Mouse (Mus musculus) forebrain, embryonic 14.5 days (tissue): Measurements from ENCODE around the gene Hs3st3a1. TPM values are rescaled to one million over a fixed set of nuclear protein-coding genes. Genes with fewer than 3 reads are reported as not detected.

Experiments
- ATAC-seq: fragments of 200-750 bp; cut with Nextera tagmentation; 2 replicates; pipeline ENCODE4 v1.8.0; 2017; ENCODE audit warnings: mild to moderate bottlenecking, moderate library complexity
- DNase-seq: peaks from one replicate; pipeline ENCODE4 v3.0.0-alpha.2; 2015; ENCODE audit warnings: low spot score
- H3K27ac ChIP-seq: fragments of 300-500 bp; sonication (generic); 2 replicates; pipeline ENCODE4 v1.5.1; 2014; ENCODE audit warnings: low read depth, mild to moderate bottlenecking, control low read depth, low read length, moderate library complexity
- H3K27me3 ChIP-seq: fragments of 300-500 bp; sonication (generic); replicated peaks from 2 replicates; pipeline ENCODE4 v1.6.1; 2014; ENCODE audit warnings: low read length, control low read depth, mixed read lengths; ENCODE audit not compliant: control insufficient read depth, insufficient read depth
- H3K36me3 ChIP-seq: fragments of 300-500 bp; sonication (generic); 2 replicates; pipeline ENCODE4 v1.6.1; 2014; ENCODE audit warnings: low read length, control low read depth; ENCODE audit not compliant: control insufficient read depth, insufficient read depth
- H3K4me1 ChIP-seq: fragments of 300-500 bp; sonication (generic); 2 replicates; pipeline ENCODE4 v1.6.1; 2014; ENCODE audit warnings: antibody characterized with exemption, low read length, control low read depth; ENCODE audit not compliant: control insufficient read depth, insufficient read depth
- H3K4me2 ChIP-seq: fragments of 300-500 bp; sonication (generic); 2 replicates; pipeline ENCODE4 v1.6.1; 2014; ENCODE audit warnings: mild to moderate bottlenecking, control low read depth, low read length
- H3K4me3 ChIP-seq: fragments of 300-500 bp; sonication (generic); 2 replicates; pipeline ENCODE4 v1.5.1; 2014; ENCODE audit warnings: low read depth, low read length, control low read depth
- H3K9ac ChIP-seq: fragments of 300-500 bp; sonication (generic); 2 replicates; pipeline ENCODE4 v1.6.1; 2014; ENCODE audit warnings: mild to moderate bottlenecking, low read length, control low read depth, moderate library complexity
- H3K9me3 ChIP-seq: fragments of 300-500 bp; sonication (generic); replicated peaks from 2 replicates; pipeline ENCODE4 v1.6.1; 2016; ENCODE audit warnings: low read length, control low read depth, mixed read lengths; ENCODE audit not compliant: control insufficient read depth
- WGBS: fragments of 180-500 bp; shearing (Covaris S2); extraction: QIAGEN DNeasy Blood & Tissue Kit; methylation state at CpG from one replicate; pipeline ENCODE4 v1.1.7; 2014; 5-methylcytosine and 5-hydroxymethylcytosine counted together
- polyA plus RNA-seq: library from polyadenylated mRNA; unstranded; fragments of >200 nt; fragmentation: Nextera tagmentation; extraction: Ambion mirVana; gene quantifications from 2 replicates; pipeline ENCODE4 v1.2.1, GENCODE M21; 2014

Gene Hs3st3a1
- polyA plus RNA-seq, 1 experiment from 2014 or later = 0.32 TPM

DNA sequence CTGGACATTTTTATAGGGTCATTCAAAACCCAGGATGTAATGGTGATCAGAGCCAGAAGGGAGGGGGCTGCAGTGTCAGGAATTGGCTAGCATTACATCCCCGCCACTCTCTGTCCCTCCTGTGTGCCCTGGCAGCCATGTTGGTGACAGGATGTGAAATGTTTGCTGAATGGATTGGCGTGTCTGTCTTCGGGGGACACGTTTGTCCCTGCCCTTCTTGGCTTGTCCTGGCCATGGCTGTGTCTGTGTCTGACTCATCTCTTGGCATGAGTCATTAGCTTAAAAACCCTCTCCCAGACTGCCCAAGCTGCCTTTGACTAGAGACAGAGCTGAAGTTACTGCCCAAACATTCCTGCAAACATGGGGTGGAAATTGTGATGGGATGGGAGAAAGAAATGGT, 33.6 kb downstream of the Hs3st3a1 start:
- ATAC-seq (no peak), DNase-seq (no peak)
- Histone ChIP-seq H3K9me3 (no peaks in the 10 kb centered on the region), H3K4me3 (no peak overlapping the region), H3K27me3 (no peaks in the 10 kb centered on the region), H3K4me2 (no peak overlapping the region), H3K36me3 (no peaks in the 10 kb centered on the region), H3K9ac (no peak overlapping the region), H3K27ac (no peak overlapping the region), H3K4me1 (no peaks in the 10 kb centered on the region)
- 81% methylated on average over 4 of the region's 4 CpGs for WGBS

DNA sequence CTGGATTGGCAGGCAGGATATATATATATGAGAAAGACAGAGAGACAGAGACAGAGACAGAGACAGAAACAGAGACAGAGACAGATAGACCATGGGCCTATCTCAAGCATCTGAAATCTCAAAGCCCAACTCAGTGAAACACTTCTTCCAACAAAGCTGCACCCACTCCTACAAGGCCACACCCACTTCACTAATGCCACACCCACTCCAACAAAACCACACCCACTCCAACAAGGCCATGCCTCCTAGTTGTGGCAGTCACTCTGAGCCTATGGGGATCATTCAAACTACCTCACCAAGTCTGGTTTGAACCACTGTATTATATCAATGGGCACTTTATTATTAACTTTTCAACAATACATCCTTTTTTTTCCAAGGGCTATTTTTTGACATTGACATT, 35.6 kb downstream of the Hs3st3a1 start:
- ATAC-seq = no peak
- no peak for DNase-seq
- Histone ChIP-seq H3K27me3 (no peaks in the 10 kb centered on the region), H3K9me3 (no peaks in the 10 kb centered on the region), H3K4me1 (no peaks in the 10 kb centered on the region), H3K36me3 (no peaks in the 10 kb centered on the region), H3K4me3 (no peak overlapping the region), H3K9ac (no peak overlapping the region), H3K4me2 (no peak overlapping the region), H3K27ac (no peak overlapping the region)

DNA sequence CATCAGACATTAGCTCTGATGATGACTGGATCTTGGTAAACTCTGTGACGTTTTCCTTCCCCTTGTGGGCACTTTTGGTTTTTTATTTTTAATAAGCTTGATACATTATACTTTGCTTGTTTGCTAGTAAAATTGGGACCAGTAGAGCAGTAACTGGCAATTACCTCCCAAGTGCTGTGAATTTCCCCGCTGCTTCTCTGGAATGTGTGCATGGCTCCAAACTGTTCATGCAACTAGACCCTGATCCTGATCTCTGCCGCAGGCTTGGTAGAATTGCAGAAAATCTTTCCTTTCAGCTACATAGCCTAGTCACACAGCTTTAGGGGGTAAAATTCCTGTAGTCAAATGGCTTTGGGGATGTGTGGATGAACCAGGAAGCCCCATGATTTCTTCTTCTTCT, 38.5 kb downstream of the Hs3st3a1 start:
- no peak overlapping the region for H3K4me3 ChIP-seq
- no peaks in the 10 kb centered on the region for H3K4me1 ChIP-seq
- no peak overlapping the region for H3K4me2 ChIP-seq
- no peaks in the 10 kb centered on the region for H3K9me3 ChIP-seq
- no peak overlapping the region for H3K27ac ChIP-seq
- WGBS = 85% methylated on average over 3 of the region's 3 CpGs
- no peak for ATAC-seq
- H3K27me3 ChIP-seq = no peaks in the 10 kb centered on the region
- no peaks in the 10 kb centered on the region for H3K36me3 ChIP-seq
- no peak for DNase-seq
- H3K9ac ChIP-seq = no peak overlapping the region

DNA sequence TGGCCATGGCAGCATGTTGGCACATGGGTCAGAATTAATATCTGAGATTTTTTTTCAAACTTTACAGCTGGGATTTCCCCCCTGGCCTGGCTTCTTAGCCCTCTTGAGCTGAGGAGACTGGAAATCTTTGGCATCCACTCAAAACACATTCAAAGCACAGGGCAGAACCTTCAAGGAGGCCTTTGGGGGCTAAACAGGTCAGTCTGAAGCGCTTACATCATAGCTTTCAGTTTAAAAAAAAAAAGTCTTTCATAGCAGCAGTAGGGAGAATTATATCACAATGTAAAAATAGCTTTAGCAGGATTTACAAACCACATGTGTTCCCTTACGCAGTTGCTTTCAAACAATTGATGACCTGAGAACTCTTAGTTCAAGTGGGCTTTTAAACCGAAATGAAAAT, 46.3 kb downstream of the Hs3st3a1 start:
- Histone ChIP-seq H3K9me3 (no peaks in the 10 kb centered on the region), H3K4me3 (no peak overlapping the region), H3K9ac (no peak overlapping the region), H3K4me1 (no peaks in the 10 kb centered on the region), H3K4me2 (no peak overlapping the region), H3K36me3 (no peaks in the 10 kb centered on the region), H3K27ac (no peak overlapping the region), H3K27me3 (no peaks in the 10 kb centered on the region)
- no peak for ATAC-seq
- DNase-seq = no peak
- 74% methylated on average over 3 of the region's 3 CpGs for WGBS

DNA sequence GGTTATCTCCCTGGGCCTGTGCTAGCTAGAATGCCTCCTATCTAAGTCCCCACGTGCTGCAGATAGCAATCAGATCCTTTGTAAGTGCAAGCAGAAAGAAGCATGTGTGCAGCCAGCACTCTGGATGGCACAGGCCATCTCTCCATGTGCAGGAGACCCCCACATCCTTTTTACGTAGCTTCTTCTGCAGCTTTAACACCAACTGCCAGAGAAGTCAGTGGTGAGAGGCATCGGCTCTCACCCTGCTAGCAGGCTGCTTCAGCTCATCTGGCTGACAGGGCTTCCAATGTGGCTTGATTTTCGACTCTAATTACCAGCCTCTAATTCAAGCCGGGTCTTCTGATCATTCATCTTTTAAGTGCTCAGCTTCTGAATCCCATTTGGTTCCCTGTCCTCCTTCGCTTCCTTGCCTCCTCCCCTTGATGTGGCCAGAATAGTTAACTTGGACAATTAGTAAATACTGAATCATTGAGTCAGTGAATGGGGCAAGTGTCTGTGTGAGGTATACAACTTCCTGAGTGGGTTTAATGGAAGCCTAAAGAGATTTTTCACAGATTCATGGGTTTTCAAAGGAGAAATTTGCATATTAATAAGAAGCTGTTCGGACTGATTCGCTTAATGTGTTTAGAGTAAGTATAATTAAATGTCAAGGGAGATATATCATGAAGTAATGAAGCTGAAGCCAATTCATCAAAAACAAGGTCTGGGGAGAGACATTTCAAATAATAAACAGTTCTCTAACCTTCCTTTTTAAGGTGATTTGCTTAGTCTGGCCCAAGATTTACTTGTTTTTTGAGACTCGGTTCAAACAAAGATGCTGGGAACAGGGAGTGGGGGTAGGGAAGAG, 54.7 kb downstream of the Hs3st3a1 start:
- Histone ChIP-seq H3K27ac (no peak overlapping the region), H3K4me2 (peak overlapping the region; percentile 27; the same call in 1 of the 2 replicates), H3K27me3 (peaks cover 3% of the 10 kb centered on the region; the same call in 1 of the 2 replicates), H3K9ac (0 out of 2 replicates have a peak overlapping the region, but pooled peaks have one; percentile 6), H3K4me1 (peaks cover 15% of the 10 kb centered on the region; the same call in 1 of the 2 replicates), H3K4me3 (no peak overlapping the region), H3K36me3 (no peaks in the 10 kb centered on the region), H3K9me3 (no peaks in the 10 kb centered on the region)
- 4% methylated on average over 9 of the region's 9 CpGs for WGBS
- peak; percentile 80 for ATAC-seq
- DNase-seq = peak; percentile 74

DNA sequence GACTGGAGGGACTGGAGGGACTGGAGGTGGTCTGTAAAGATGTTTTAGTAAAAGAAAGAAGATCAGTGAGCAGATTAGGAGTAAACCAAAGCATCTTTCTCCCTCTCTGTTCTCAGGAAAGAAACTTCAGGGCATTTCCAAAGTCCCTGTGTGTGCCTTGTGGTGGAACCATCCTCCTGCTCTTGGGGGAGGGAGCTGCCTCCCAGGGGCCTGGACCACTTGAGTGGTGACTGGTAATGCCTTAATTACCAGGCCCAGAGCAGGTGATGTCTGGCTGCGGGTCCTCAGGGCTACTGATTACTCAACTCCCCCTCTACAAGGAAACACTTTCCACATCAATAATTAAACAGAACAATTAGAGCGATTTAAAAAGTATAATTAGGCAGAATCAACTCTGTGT, 59.3 kb downstream of the Hs3st3a1 start:
- Histone ChIP-seq H3K4me3 (no peak overlapping the region), H3K27me3 (no peaks in the 10 kb centered on the region; the same call in 1 of the 2 replicates), H3K27ac (no peak overlapping the region), H3K9me3 (no peaks in the 10 kb centered on the region), H3K36me3 (no peaks in the 10 kb centered on the region), H3K4me1 (peaks cover 9% of the 10 kb centered on the region; the same call in 1 of the 2 replicates), H3K4me2 (no peak overlapping the region), H3K9ac (no peak overlapping the region)
- DNase-seq (no peak), ATAC-seq (no peak)
- WGBS = 45% methylated on average over 2 of the region's 2 CpGs

DNA sequence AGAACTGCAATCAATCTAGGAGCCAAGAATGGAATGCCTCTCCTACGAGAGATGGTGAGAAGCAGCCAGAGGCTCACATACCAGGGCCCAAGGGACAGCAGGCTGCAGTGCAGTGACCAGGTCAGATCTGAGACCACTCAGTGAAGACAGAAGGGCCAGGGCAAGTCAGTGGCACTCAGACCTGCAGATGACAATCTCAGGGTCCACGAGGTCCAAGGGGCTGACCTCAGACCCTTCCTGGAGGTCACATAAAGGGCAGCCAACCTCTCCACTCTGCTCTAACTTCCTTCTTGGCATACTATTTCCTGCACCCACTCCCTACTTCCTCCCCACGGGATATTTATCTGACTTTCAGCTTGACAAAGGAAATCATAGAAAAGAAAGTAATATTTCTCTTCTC, 60.8 kb downstream of the Hs3st3a1 start:
- no peak for DNase-seq
- no peak overlapping the region for H3K4me2 ChIP-seq
- no peak overlapping the region for H3K9ac ChIP-seq
- no peak overlapping the region for H3K27ac ChIP-seq
- no peak for ATAC-seq
- H3K4me1 ChIP-seq = no peaks in the 10 kb centered on the region
- no peaks in the 10 kb centered on the region for H3K9me3 ChIP-seq
- H3K36me3 ChIP-seq = no peaks in the 10 kb centered on the region
- H3K4me3 ChIP-seq = no peak overlapping the region
- 73% methylated on average over 3 of the region's 3 CpGs for WGBS
- no peaks in the 10 kb centered on the region; the same call in 1 of the 2 replicates for H3K27me3 ChIP-seq

DNA sequence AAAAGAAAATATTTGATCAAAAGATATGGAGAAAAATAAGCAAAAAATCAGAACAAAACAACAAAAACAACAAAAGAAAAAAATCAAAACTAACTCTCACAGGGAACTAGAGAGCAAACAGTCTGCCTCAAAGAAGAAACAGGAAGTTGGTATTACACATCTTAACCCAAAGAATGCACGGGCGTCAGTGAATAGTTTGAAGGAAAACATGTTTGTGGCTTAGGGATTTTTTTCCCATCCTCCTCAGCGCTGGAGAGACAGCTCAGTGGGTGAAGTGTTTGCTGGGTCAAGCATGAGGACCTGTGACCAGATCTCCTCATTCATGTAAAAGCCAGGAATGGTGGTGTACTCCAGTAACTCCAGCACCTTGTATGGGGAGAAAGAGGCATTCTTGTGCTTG, 61.5 kb downstream of the Hs3st3a1 start:
- WGBS = 76% methylated on average over 3 of the region's 3 CpGs
- H3K27me3 ChIP-seq = no peaks in the 10 kb centered on the region; the same call in 1 of the 2 replicates
- no peak overlapping the region for H3K9ac ChIP-seq
- H3K9me3 ChIP-seq = no peaks in the 10 kb centered on the region
- no peak overlapping the region for H3K4me3 ChIP-seq
- ATAC-seq (no peak), DNase-seq (no peak)
- no peak overlapping the region for H3K27ac ChIP-seq
- no peak overlapping the region for H3K4me2 ChIP-seq
- H3K36me3 ChIP-seq = no peaks in the 10 kb centered on the region
- H3K4me1 ChIP-seq = no peaks in the 10 kb centered on the region

DNA sequence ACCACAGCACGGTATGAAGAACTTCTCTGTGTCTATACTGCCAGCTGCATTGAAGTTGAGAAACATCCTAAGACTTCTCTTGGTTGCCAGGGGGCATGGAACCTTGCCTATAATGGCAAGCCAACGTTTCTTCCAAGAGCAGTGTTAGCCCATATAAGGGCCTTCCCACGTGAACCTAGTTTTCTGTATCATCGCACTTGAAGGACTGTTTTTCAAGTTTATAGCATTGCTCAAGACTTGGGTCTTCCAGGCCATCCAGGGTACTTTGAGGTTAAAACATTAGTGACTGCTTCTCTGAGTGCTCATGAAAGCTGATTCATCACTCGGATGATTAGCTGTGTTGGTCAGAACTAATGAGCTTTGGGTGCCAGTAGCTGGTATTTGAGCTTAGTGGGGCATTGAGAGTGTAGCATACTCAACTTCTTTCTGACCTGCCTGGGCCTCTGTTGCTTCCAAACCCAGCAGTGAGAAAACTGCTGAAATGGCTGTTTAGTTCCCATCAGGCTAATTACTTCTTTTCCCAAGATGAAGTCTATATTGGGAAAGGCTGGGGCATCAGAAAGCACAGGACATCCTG, 65.5 kb downstream of the Hs3st3a1 start:
- no peak overlapping the region for H3K4me2 ChIP-seq
- H3K4me1 ChIP-seq = no peaks in the 10 kb centered on the region
- no peak overlapping the region for H3K9ac ChIP-seq
- 76% methylated on average over 5 of the region's 5 CpGs for WGBS
- H3K4me3 ChIP-seq = no peak overlapping the region
- no peaks in the 10 kb centered on the region for H3K27me3 ChIP-seq
- ATAC-seq (no peak), DNase-seq (no peak)
- no peaks in the 10 kb centered on the region for H3K36me3 ChIP-seq
- H3K9me3 ChIP-seq = 0 out of 2 replicates have a peak, but pooled peaks cover 2% of the 10 kb centered on the region
- H3K27ac ChIP-seq = no peak overlapping the region
